Mouse (Mus musculus) ES-Bruce4 (cell line): Measurements from ENCODE around the gene Angel2. TPM values are rescaled to one million over a fixed set of nuclear protein-coding genes. Genes with fewer than 3 reads are reported as not detected.
A peak's percentile ranks its signal among the peaks of the same experiment; 100 is the strongest.

Source experiments
- H3K27ac ChIP-seq: 2 replicates; pipeline ENCODE4 v1.5.1; 2012; ENCODE audit warnings: low read length, inconsistent platforms; ENCODE audit not compliant: insufficient read depth
- H3K27me3 ChIP-seq: 2 replicates; pipeline ENCODE4 v1.6.1; 2012; ENCODE audit warnings: mild to moderate bottlenecking, low read length, inconsistent platforms; ENCODE audit not compliant: control insufficient read depth, poor library complexity, insufficient read depth, severe bottlenecking
- H3K36me3 ChIP-seq: 2 replicates; pipeline ENCODE4 v1.6.1; 2012; ENCODE audit warnings: inconsistent platforms, mild to moderate bottlenecking, low read length, moderate library complexity; ENCODE audit not compliant: control insufficient read depth, poor library complexity, insufficient read depth, severe bottlenecking
- H3K4me1 ChIP-seq: one replicate; pipeline ENCODE4 v1.8.1; 2011; ENCODE audit warnings: low read length; ENCODE audit not compliant: control insufficient read depth, insufficient read depth
- H3K4me3 ChIP-seq: 2 replicates; pipeline ENCODE4 v1.5.1; 2011; ENCODE audit warnings: low read depth, mild to moderate bottlenecking, low read length
- H3K9ac ChIP-seq: 2 replicates; pipeline ENCODE4 v1.6.1; 2012; ENCODE audit warnings: low read depth, mild to moderate bottlenecking, inconsistent platforms; ENCODE audit not compliant: poor library complexity, severe bottlenecking
- H3K9me3 ChIP-seq: replicated peaks from 2 replicates; pipeline ENCODE4 v1.6.1; 2012; ENCODE audit warnings: mild to moderate bottlenecking, low read length, inconsistent platforms; ENCODE audit not compliant: control insufficient read depth, poor library complexity, insufficient read depth, severe bottlenecking
- CTCF ChIP-seq: IDR thresholded peaks from one replicate; pipeline ENCODE4 v1.8.1; 2011; ENCODE audit warnings: low read depth, low read length
- EP300 ChIP-seq: IDR thresholded peaks from 2 replicates; pipeline ENCODE4 v1.6.1; 2011; ENCODE audit warnings: low read depth, low read length; ENCODE audit not compliant: insufficient read depth
- POLR2A ChIP-seq: IDR thresholded peaks from one replicate; pipeline ENCODE4 v1.8.1; 2011; ENCODE audit warnings: low read length; ENCODE audit not compliant: insufficient read depth
- polyA plus RNA-seq: library from polyadenylated mRNA; stranded (reverse); fragments of >200 nt; gene quantifications from 2 replicates; pipeline ENCODE4 v1.2.4, GENCODE M21; 2011; ENCODE audit warnings: low read depth; ENCODE audit not compliant: missing spikeins, insufficient read depth, insufficient read length

The Angel2 gene
- polyA plus RNA-seq, 1 experiment, result 20.8 TPM

GRCm38 (mm10) chr1:190927751-190928369 lies 2.9 kb downstream of the Angel2 start:
- Histone ChIP-seq H3K9me3 (no peaks in the 10 kb centered on the region), H3K27me3 (no peaks in the 10 kb centered on the region), H3K36me3 (no peaks in the 10 kb centered on the region), H3K4me3 (peak overlapping the region; percentile 95), H3K27ac (no peak overlapping the region), H3K9ac (0 out of 2 replicates have a peak overlapping the region, but pooled peaks have one; percentile 39), H3K4me1 (peaks cover 2% of the 10 kb centered on the region)
- TF ChIP-seq EP300, result no peak
- TF ChIP-seq CTCF, result no peak
- TF ChIP-seq POLR2A, result no peak

GRCm38 (mm10) chr1:190928370-190929009 lies 3.6 kb downstream of the Angel2 start:
- Histone ChIP-seq H3K9me3 (no peaks in the 10 kb centered on the region), H3K4me3 (peak overlapping the region; percentile 95), H3K27ac (no peak overlapping the region), H3K27me3 (no peaks in the 10 kb centered on the region), H3K4me1 (peaks cover 2% of the 10 kb centered on the region), H3K36me3 (no peaks in the 10 kb centered on the region), H3K9ac (peak overlapping the region; percentile 98)
- TF ChIP-seq CTCF (no peak), POLR2A (no peak), EP300 (no peak)

GRCm38 (mm10) chr1:190929010-190929695 lies 4.2 kb downstream of the Angel2 start:
- Histone ChIP-seq H3K36me3 (no peaks in the 10 kb centered on the region), H3K4me3 (peak overlapping the region; percentile 95), H3K27me3 (no peaks in the 10 kb centered on the region), H3K27ac (0 out of 2 replicates have a peak overlapping the region, but pooled peaks have one; percentile 8), H3K9me3 (no peaks in the 10 kb centered on the region), H3K4me1 (peaks cover 2% of the 10 kb centered on the region), H3K9ac (peak overlapping the region; percentile 98)
- TF ChIP-seq POLR2A (no peak), CTCF (no peak), EP300 (no peak)

- no peaks in the 10 kb centered on the region for H3K9me3 ChIP-seq
- H3K27ac ChIP-seq, result no peak overlapping the region
- no peak overlapping the region for H3K4me3 ChIP-seq
- peaks cover 1% of the 10 kb centered on the region; the same call in 1 of the 2 replicates for H3K36me3 ChIP-seq
- TF ChIP-seq POLR2A (no peak), CTCF (no peak), EP300 (no peak)
- no peaks in the 10 kb centered on the region for H3K27me3 ChIP-seq
- H3K4me1 ChIP-seq, result peaks cover 2% of the 10 kb centered on the region
- no peak overlapping the region for H3K9ac ChIP-seq
Observed at GRCm38 (mm10) chr1:190930181-190930580, 5.3 kb downstream of the Angel2 start.

GRCm38 (mm10) chr1:190939803-190940202 lies 14.9 kb downstream of the Angel2 start:
- H3K36me3 ChIP-seq, result peaks cover 9% of the 10 kb centered on the region
- TF ChIP-seq CTCF (no peak), EP300 (no peak), POLR2A (no peak)
- no peaks in the 10 kb centered on the region for H3K9me3 ChIP-seq
- H3K9ac ChIP-seq, result no peak overlapping the region
- no peak overlapping the region for H3K27ac ChIP-seq
- no peaks in the 10 kb centered on the region for H3K4me1 ChIP-seq
- no peak overlapping the region for H3K4me3 ChIP-seq
- no peaks in the 10 kb centered on the region for H3K27me3 ChIP-seq
